Mouse (Mus musculus) liver (tissue): Measurements from ENCODE around the gene Tnxb.
"Not testable (repeated sequence)": the region's sequence is repeated elsewhere in the genome, so short reads cannot be mapped to it uniquely, and the experiment has no call there.

Experiments used
- DNase-seq: peaks from one replicate; pipeline ENCODE4 v3.0.0-alpha.2; 2020; ENCODE audit warnings: mixed read lengths

Tnxb gene

GRCm38 (mm10) chr17:34740280-34740679 lies 69.9 kb downstream of the Tnxb start:
- DNase-seq: no peak

- DNase-seq: no peak
These were observed 73.4 kb downstream of the Tnxb start, which contains the start of gene C4b for GRCm38 (mm10) chr17:34743719-34744118. TSS of gene C4b (minus strand) at chr17:34743882.

GRCm38 (mm10) chr17:34744206-34744605 lies 73.9 kb downstream of the Tnxb start:
- no peak for DNase-seq

- DNase-seq: not testable (repeated sequence)
These were observed 74.3 kb downstream of the Tnxb start for GRCm38 (mm10) chr17:34744611-34745010.

- not testable (repeated sequence) for DNase-seq
These were observed 74.8 kb downstream of the Tnxb start for GRCm38 (mm10) chr17:34745166-34745565.

GRCm38 (mm10) chr17:34746531-34746930 lies 76.2 kb downstream of the Tnxb start:
- no peak for DNase-seq

GRCm38 (mm10) chr17:34761471-34761870 lies 91.1 kb downstream of the Tnxb start:
- no peak for DNase-seq
